Mouse (Mus musculus) midbrain, embryonic 16.5 days (tissue): ENCODE results near the gene Zfp536. TPM values are rescaled to one million over a fixed set of nuclear protein-coding genes. Genes with fewer than 3 reads are reported as not detected.
"Not testable (repeated sequence)": the region's sequence is repeated elsewhere in the genome, so short reads cannot be mapped to it uniquely, and the experiment has no call there.

Experiments used
- ATAC-seq: fragments of 200-750 bp; cut with Nextera tagmentation; 2 replicates; pipeline ENCODE4 v1.8.0; 2017; ENCODE audit warnings: moderate TSS enrichment
- H3K27ac ChIP-seq: fragments of 300-500 bp; sonication (generic); 2 replicates; pipeline ENCODE4 v1.5.1; 2014; ENCODE audit warnings: mild to moderate bottlenecking, low read length, mixed read lengths
- H3K27me3 ChIP-seq: fragments of 300-500 bp; sonication (generic); 2 replicates; pipeline ENCODE4 v1.6.1; 2014; ENCODE audit warnings: low read depth, low read length, mixed read lengths; ENCODE audit not compliant: control insufficient read depth, insufficient read depth
- H3K36me3 ChIP-seq: fragments of 300-500 bp; sonication (generic); 2 replicates; pipeline ENCODE4 v1.6.1; 2014; ENCODE audit warnings: mild to moderate bottlenecking, low read length, moderate library complexity, mixed read lengths; ENCODE audit not compliant: control insufficient read depth, insufficient read depth
- H3K4me1 ChIP-seq: fragments of 300-500 bp; sonication (generic); 2 replicates; pipeline ENCODE4 v1.6.1; 2014; ENCODE audit warnings: mild to moderate bottlenecking, low read length, mixed read lengths; ENCODE audit not compliant: control insufficient read depth, insufficient read depth
- H3K4me2 ChIP-seq: fragments of 300-500 bp; sonication (generic); 2 replicates; pipeline ENCODE4 v1.6.1; 2014; ENCODE audit warnings: mild to moderate bottlenecking, low read length, mixed read lengths
- H3K4me3 ChIP-seq: fragments of 300-500 bp; sonication (generic); 2 replicates; pipeline ENCODE4 v1.5.1; 2014; ENCODE audit warnings: low read depth, mild to moderate bottlenecking, low read length, moderate library complexity, mixed read lengths
- H3K9ac ChIP-seq: fragments of 300-500 bp; sonication (generic); 2 replicates; pipeline ENCODE4 v1.6.1; 2014; ENCODE audit warnings: low read depth, low read length, mixed read lengths
- H3K9me3 ChIP-seq: fragments of 300-500 bp; sonication (generic); replicated peaks from 2 replicates; pipeline ENCODE4 v1.6.1; 2014; ENCODE audit warnings: mild to moderate bottlenecking, low read length, mixed read lengths; ENCODE audit not compliant: control insufficient read depth, poor library complexity, severe bottlenecking
- WGBS: fragments of 180-500 bp; shearing (Covaris S2); extraction: QIAGEN DNeasy Blood & Tissue Kit; methylation state at CpG from one replicate; pipeline ENCODE4 v1.1.7; 2014; 5-methylcytosine and 5-hydroxymethylcytosine counted together
- polyA plus RNA-seq: library from polyadenylated mRNA; unstranded; fragments of >200 nt; fragmentation: Nextera tagmentation; extraction: Ambion mirVana; gene quantifications from 2 replicates; pipeline ENCODE4 v1.2.1, GENCODE M21; 2015

Zfp536 gene
- polyA plus RNA-seq, 1 experiment from 2014 or later, result 24.4 TPM

DNA sequence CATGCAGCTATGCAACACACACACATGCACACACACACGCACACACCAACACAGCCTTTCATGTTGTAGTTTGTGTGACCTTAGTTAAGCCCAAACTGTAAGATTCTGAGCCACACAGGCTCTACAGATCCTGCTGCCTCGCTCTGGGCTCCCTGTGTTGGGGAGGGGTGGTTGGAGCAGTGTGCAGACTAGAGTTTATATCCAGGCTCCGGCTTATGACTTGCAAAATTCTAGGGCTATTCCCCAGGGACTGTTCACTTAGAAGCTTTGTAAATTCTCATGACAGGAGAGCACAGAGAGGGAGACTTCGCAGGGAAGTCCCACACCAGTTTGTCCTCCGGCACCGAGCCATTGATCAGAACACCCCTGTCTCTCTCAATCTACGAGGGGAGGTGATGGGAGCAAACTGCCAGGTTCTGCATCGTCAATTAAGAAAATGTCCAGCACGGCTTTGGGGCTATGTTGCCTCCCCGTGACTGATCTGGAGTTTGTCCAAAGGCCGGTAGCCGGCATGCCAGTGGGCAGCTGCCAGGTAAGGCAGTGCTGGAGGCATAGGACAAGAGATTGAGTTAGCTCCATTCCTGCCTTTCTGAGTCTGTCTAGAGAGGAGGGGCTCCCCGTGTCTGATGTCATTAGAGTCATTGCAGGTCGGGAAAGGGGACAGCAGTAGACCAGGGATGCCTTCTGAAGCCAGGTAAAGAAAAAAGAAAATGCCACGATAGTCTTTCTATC, 54.6 kb downstream of the Zfp536 start:
- H3K9me3 ChIP-seq, result no peaks in the 10 kb centered on the region
- no peak overlapping the region for H3K27ac ChIP-seq
- ATAC-seq, result peak; percentile 54
- no peak overlapping the region for H3K4me3 ChIP-seq
- no peaks in the 10 kb centered on the region for H3K27me3 ChIP-seq
- H3K4me2 ChIP-seq, result no peak overlapping the region
- no peaks in the 10 kb centered on the region for H3K36me3 ChIP-seq
- 49% methylated on average over 15 of the region's 15 CpGs for WGBS
- H3K9ac ChIP-seq, result no peak overlapping the region
- H3K4me1 ChIP-seq, result peaks cover 17% of the 10 kb centered on the region

DNA sequence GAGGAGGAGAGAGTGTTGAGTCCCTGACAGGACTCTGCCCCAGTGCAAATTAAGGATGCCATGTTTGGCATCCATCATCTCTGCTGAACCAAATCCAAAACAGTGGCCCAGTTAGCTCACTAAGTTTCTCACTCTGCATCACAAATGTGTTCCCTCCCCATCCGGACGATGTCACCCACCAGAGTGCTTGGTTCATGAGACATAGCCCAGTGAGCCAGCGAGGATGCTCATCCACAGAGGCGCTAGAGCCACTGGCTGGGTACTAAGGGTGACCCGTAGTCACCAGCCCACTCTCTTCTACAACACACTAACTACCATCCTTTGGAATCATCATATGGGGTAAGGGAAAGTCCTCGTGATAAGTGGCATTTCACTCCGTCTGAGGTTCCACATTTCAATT, 56.4 kb downstream of the Zfp536 start:
- H3K27me3 ChIP-seq, result no peaks in the 10 kb centered on the region
- H3K27ac ChIP-seq, result no peak overlapping the region
- no peaks in the 10 kb centered on the region for H3K36me3 ChIP-seq
- no peak overlapping the region for H3K4me3 ChIP-seq
- H3K9me3 ChIP-seq, result no peaks in the 10 kb centered on the region
- ATAC-seq, result no peak
- H3K4me2 ChIP-seq, result no peak overlapping the region
- 89% methylated on average over 7 of the region's 7 CpGs for WGBS
- H3K4me1 ChIP-seq, result peaks cover 15% of the 10 kb centered on the region
- no peak overlapping the region for H3K9ac ChIP-seq

DNA sequence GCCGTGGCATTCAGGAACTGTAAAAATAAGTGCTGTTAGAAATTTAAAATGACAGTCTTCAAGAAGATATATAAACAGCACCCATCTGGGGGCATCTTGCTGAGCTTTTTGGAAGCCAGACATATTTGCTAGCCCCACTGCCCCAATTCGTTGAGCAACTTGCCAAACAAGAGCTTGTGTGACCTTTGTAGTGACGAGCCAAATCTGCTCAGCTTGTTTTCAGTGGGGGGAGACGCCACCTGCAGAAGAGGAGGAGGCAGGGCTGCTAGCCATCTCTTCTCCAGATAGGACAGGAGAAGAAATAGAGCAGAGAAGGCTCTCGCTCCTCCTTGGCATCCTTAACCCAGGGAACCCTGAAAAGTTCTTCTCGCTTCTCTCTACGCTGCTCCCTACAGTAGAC, 56.8 kb downstream of the Zfp536 start:
- no peak for ATAC-seq
- H3K4me2 ChIP-seq, result no peak overlapping the region
- WGBS, result 78% methylated on average over 7 of the region's 7 CpGs
- H3K9me3 ChIP-seq, result no peaks in the 10 kb centered on the region
- H3K9ac ChIP-seq, result no peak overlapping the region
- no peak overlapping the region for H3K27ac ChIP-seq
- H3K4me3 ChIP-seq, result no peak overlapping the region
- H3K4me1 ChIP-seq, result peaks cover 15% of the 10 kb centered on the region
- H3K27me3 ChIP-seq, result no peaks in the 10 kb centered on the region
- no peaks in the 10 kb centered on the region for H3K36me3 ChIP-seq

GRCm38 (mm10) chr7:37704464-37704863, 69.0 kb downstream of the Zfp536 start:
- 83% methylated on average over 9 of the region's 9 CpGs for WGBS
- Histone ChIP-seq H3K4me3 (no peak overlapping the region), H3K27ac (no peak overlapping the region), H3K27me3 (no peaks in the 10 kb centered on the region), H3K9ac (no peak overlapping the region), H3K36me3 (no peaks in the 10 kb centered on the region), H3K4me1 (no peaks in the 10 kb centered on the region), H3K4me2 (no peak overlapping the region), H3K9me3 (no peaks in the 10 kb centered on the region)
- no peak for ATAC-seq

- peak; percentile 52; the same call in 1 of the 2 replicates for ATAC-seq
- H3K4me3 ChIP-seq, H3K4me1 ChIP-seq, H3K9ac ChIP-seq, H3K4me2 ChIP-seq, H3K9me3 ChIP-seq, H3K27me3 ChIP-seq, H3K36me3 ChIP-seq, H3K27ac ChIP-seq: not testable (repeated sequence)
- 99% methylated on average over 3 of the region's 3 CpGs for WGBS
These were observed 76.1 kb downstream of the Zfp536 start for GRCm38 (mm10) chr7:37697378-37697777.

DNA sequence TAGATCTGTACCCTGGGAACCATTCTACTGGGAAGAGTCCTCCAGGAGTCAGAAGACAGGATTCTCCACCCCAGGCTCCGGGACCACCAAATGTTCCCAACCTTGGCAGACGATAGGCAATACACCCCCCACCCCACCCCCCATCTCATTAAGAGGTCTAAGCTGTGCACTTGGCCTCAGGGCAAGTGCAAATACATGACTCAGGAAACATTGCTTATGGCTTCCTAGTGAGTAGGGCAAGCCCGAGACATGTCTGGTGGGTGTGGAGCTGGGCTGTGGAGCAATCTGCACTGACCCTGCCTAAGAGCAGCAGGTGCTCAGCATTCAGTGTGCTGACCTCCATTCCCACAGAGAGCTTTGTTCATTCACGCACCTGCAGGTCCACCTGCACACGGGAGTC, 78.4 kb downstream of the Zfp536 start:
- no peak overlapping the region for H3K4me3 ChIP-seq
- H3K36me3 ChIP-seq, result no peaks in the 10 kb centered on the region
- H3K4me2 ChIP-seq, result no peak overlapping the region
- no peak overlapping the region for H3K9ac ChIP-seq
- H3K27me3 ChIP-seq, result no peaks in the 10 kb centered on the region
- no peaks in the 10 kb centered on the region for H3K9me3 ChIP-seq
- ATAC-seq, result no peak
- 42% methylated on average over 5 of the region's 5 CpGs for WGBS
- H3K27ac ChIP-seq, result no peak overlapping the region
- peaks cover 15% of the 10 kb centered on the region; the same call in 1 of the 2 replicates for H3K4me1 ChIP-seq

- H3K9me3 ChIP-seq, result no peaks in the 10 kb centered on the region
- no peak overlapping the region for H3K27ac ChIP-seq
- H3K4me1 ChIP-seq, result peaks cover 25% of the 10 kb centered on the region
- no peaks in the 10 kb centered on the region for H3K36me3 ChIP-seq
- peak; percentile 26; the same call in 1 of the 2 replicates for ATAC-seq
- WGBS, result 30% methylated on average over 10 of the region's 10 CpGs
- no peaks in the 10 kb centered on the region for H3K27me3 ChIP-seq
- H3K4me3 ChIP-seq, result no peak overlapping the region
- no peak overlapping the region for H3K4me2 ChIP-seq
- H3K9ac ChIP-seq, result no peak overlapping the region
These were observed 82.8 kb downstream of the Zfp536 start for GRCm38 (mm10) chr7:37690606-37691005.

- ATAC-seq, result no peak
- Histone ChIP-seq H3K4me2 (peak overlapping the region; percentile 30), H3K4me3 (peak overlapping the region; percentile 4; the same call in 1 of the 2 replicates), H3K27ac (no peak overlapping the region), H3K9me3 (no peaks in the 10 kb centered on the region), H3K4me1 (peaks cover 19% of the 10 kb centered on the region), H3K9ac (no peak overlapping the region), H3K36me3 (no peaks in the 10 kb centered on the region), H3K27me3 (no peaks in the 10 kb centered on the region)
- WGBS, result 15% methylated on average over 23 of the region's 23 CpGs
These were observed 83.7 kb downstream of the Zfp536 start for GRCm38 (mm10) chr7:37689561-37690305.

DNA sequence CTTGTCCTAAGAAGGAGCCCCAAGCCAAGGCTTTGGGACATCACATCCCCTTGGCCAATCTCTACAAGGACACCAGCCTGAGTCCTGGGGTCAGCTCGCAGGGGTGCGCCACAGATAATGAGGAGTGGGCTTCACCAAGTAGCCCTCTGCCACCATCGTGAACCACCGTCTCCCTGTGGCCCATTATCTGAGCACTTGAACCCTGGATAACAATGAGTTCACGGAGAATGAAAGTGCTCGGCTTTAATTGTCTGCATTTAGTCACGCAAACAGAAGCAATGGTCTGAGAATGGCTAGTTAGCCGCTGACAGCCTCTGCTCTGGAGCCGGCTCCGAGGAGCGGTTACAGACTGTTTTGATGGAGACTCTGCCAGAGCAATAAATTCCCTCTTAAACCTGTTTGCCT, 84.3 kb downstream of the Zfp536 start:
- peak; percentile 41; the same call in 1 of the 2 replicates for ATAC-seq
- no peak overlapping the region for H3K4me3 ChIP-seq
- no peaks in the 10 kb centered on the region for H3K27me3 ChIP-seq
- peak overlapping the region; percentile 30 for H3K4me2 ChIP-seq
- peak overlapping the region; percentile 5; the same call in 1 of the 2 replicates for H3K27ac ChIP-seq
- peak overlapping the region; percentile 36; the same call in 1 of the 2 replicates for H3K9ac ChIP-seq
- 18% methylated on average over 11 of the region's 11 CpGs for WGBS
- no peaks in the 10 kb centered on the region for H3K9me3 ChIP-seq
- H3K36me3 ChIP-seq, result no peaks in the 10 kb centered on the region
- H3K4me1 ChIP-seq, result peaks cover 19% of the 10 kb centered on the region
